Mouse (Mus musculus) forebrain, postnatal 0 days (tissue): ENCODE results near the gene Olfr693. TPM values are rescaled to one million over a fixed set of nuclear protein-coding genes. Genes with fewer than 3 reads are reported as not detected.

Experiments used
- ATAC-seq: fragments of 200-750 bp; cut with Nextera tagmentation; 2 replicates; pipeline ENCODE4 v1.8.0; 2017; ENCODE audit warnings: mild to moderate bottlenecking, moderate library complexity
- DNase-seq: peaks from one replicate; pipeline ENCODE4 v3.0.0-alpha.2; 2015
- H3K27ac ChIP-seq: fragments of 300-500 bp; sonication (generic); 2 replicates; pipeline ENCODE4 v1.5.1; 2014; ENCODE audit warnings: low read depth, mild to moderate bottlenecking, antibody characterized with exemption, low read length, moderate library complexity, mixed read lengths
- H3K27me3 ChIP-seq: fragments of 300-500 bp; sonication (generic); 2 replicates; pipeline ENCODE4 v1.6.1; 2014; ENCODE audit warnings: mild to moderate bottlenecking, low read length, mixed read lengths; ENCODE audit not compliant: insufficient read depth
- H3K36me3 ChIP-seq: fragments of 300-500 bp; sonication (generic); 2 replicates; pipeline ENCODE4 v1.6.1; 2014; ENCODE audit warnings: mild to moderate bottlenecking, moderate library complexity; ENCODE audit not compliant: insufficient read depth
- H3K4me1 ChIP-seq: fragments of 300-500 bp; sonication (generic); 2 replicates; pipeline ENCODE4 v1.6.1; 2014; ENCODE audit warnings: antibody characterized with exemption; ENCODE audit not compliant: insufficient read depth
- H3K4me2 ChIP-seq: fragments of 300-500 bp; sonication (generic); 2 replicates; pipeline ENCODE4 v1.6.1; 2014; ENCODE audit warnings: low read depth, mild to moderate bottlenecking, moderate library complexity
- H3K4me3 ChIP-seq: fragments of 300-500 bp; sonication (generic); 2 replicates; pipeline ENCODE4 v1.5.1; 2014; ENCODE audit warnings: low read depth, low read length, mixed read lengths
- H3K9ac ChIP-seq: fragments of 300-500 bp; sonication (generic); 2 replicates; pipeline ENCODE4 v1.6.1; 2014; ENCODE audit warnings: mild to moderate bottlenecking
- H3K9me3 ChIP-seq: fragments of 300-500 bp; sonication (generic); 2 replicates; pipeline ENCODE4 v1.6.1; 2016; ENCODE audit warnings: low read length
- CTCF ChIP-seq: sonication (generic); IDR thresholded peaks from 2 replicates; pipeline ENCODE4 v1.5.1; 2016; ENCODE audit warnings: antibody characterized with exemption, control low read depth, low read depth
- WGBS: fragments of 180-500 bp; shearing (Covaris S2); extraction: QIAGEN DNeasy Blood & Tissue Kit; methylation state at CpG from one replicate; pipeline ENCODE4 v1.1.7; 2014; 5-methylcytosine and 5-hydroxymethylcytosine counted together
- polyA plus RNA-seq: library from polyadenylated mRNA; unstranded; fragments of >200 nt; fragmentation: Nextera tagmentation; extraction: Ambion mirVana; gene quantifications from 2 replicates; pipeline ENCODE4 v1.2.1, GENCODE M21; 2015
- total RNA-seq: library from RNA; depleted of rRNA; stranded (reverse); fragments of >200 nt; gene quantifications from 2 replicates; pipeline ENCODE4 v1.2.3, GENCODE M21; 2014; rRNA removed

Olfr693 gene
- total and polyA plus RNA-seq, 2 experiments from 2014 or later: not detected

DNA sequence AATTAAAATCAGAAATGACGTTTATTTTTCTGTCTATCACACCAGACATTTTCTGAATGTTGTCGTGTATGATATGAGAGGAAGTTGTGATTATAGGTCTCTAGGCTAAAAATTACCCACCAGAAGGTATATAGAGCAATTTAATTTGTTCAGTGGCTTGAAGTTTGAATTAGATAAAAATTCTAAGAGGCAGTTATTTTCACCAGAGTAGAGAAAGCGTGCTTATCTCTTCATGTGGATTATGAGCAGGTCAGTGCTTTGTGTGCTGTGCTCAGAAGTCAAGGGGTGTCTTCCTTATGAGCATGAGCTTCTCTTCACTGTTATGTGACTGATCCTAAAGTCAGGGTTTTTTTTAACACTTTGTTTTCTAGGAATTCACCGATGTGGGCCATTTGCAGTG lies 44.8 kb downstream of the Olfr693 start:
- no peak for ATAC-seq
- H3K4me2 ChIP-seq: no peak overlapping the region
- TF ChIP-seq CTCF: no peak

More for the DNA sequence above, 44.8 kb downstream of the Olfr693 start:
- no peak for DNase-seq
- no peaks in the 10 kb centered on the region for H3K4me1 ChIP-seq
- no peak overlapping the region for H3K4me3 ChIP-seq
- 83% methylated on average over 4 of the region's 4 CpGs for WGBS
- H3K27me3 ChIP-seq: no peaks in the 10 kb centered on the region
- H3K9ac ChIP-seq: no peak overlapping the region
- no peaks in the 10 kb centered on the region for H3K36me3 ChIP-seq
- no peak overlapping the region for H3K27ac ChIP-seq
- no peaks in the 10 kb centered on the region for H3K9me3 ChIP-seq

Other genes starting within 250 kb of the Olfr693 start
- gene Olfr694, start 11.2 kb upstream of the Olfr693 start, total RNA-seq: not detected in 2 replicates
- gene Olfr694, start 11.2 kb upstream of the Olfr693 start, polyA plus RNA-seq: not detected in 2 replicates
- not detected in 2 replicates for gene Olfr695, start 35.8 kb upstream of the Olfr693 start, total RNA-seq
- gene Olfr695, start 35.8 kb upstream of the Olfr693 start, polyA plus RNA-seq: not detected in 2 replicates
- gene Olfr697, start 61.9 kb upstream of the Olfr693 start, total RNA-seq: not detected in 2 replicates
- not detected in 2 replicates for gene Olfr697, start 61.9 kb upstream of the Olfr693 start, polyA plus RNA-seq
- gene Olfr698, start 74.8 kb upstream of the Olfr693 start, total RNA-seq: not detected in 2 replicates
- gene Olfr698, start 74.8 kb upstream of the Olfr693 start, polyA plus RNA-seq: not detected in 2 replicates
- gene Olfr699, start 112.6 kb upstream of the Olfr693 start, total RNA-seq: not detected in 2 replicates
- gene Olfr699, start 112.6 kb upstream of the Olfr693 start, polyA plus RNA-seq: not detected in 2 replicates
- gene Olfr700, start 128.2 kb upstream of the Olfr693 start, total RNA-seq: not detected in 2 replicates
- not detected in 2 replicates for gene Olfr700, start 128.2 kb upstream of the Olfr693 start, polyA plus RNA-seq
- gene Olfr701, start 133.5 kb upstream of the Olfr693 start, total RNA-seq: not detected in 2 replicates
- not detected in 2 replicates for gene Olfr701, start 133.5 kb upstream of the Olfr693 start, polyA plus RNA-seq
- not detected in 2 replicates for gene Olfr702, start 153.3 kb upstream of the Olfr693 start, total RNA-seq
- not detected in 2 replicates for gene Olfr702, start 153.3 kb upstream of the Olfr693 start, polyA plus RNA-seq
- not detected in 2 replicates for gene Olfr703, start 162.8 kb upstream of the Olfr693 start, total RNA-seq
- not detected in 2 replicates for gene Olfr703, start 162.8 kb upstream of the Olfr693 start, polyA plus RNA-seq
- gene Olfr704, start 182.6 kb upstream of the Olfr693 start, total RNA-seq: not detected in 2 replicates
- not detected in 2 replicates for gene Olfr704, start 182.6 kb upstream of the Olfr693 start, polyA plus RNA-seq
- gene Olfr705, start 196.3 kb upstream of the Olfr693 start, total RNA-seq: not detected in 2 replicates
- not detected in 2 replicates for gene Olfr705, start 196.3 kb upstream of the Olfr693 start, polyA plus RNA-seq
- not detected in 2 replicates for gene Olfr706, start 207.6 kb upstream of the Olfr693 start, total RNA-seq
- not detected in 2 replicates for gene Olfr706, start 207.6 kb upstream of the Olfr693 start, polyA plus RNA-seq
- gene Olfr707, start 220.7 kb upstream of the Olfr693 start, total RNA-seq: not detected in 2 replicates
- gene Olfr707, start 220.7 kb upstream of the Olfr693 start, polyA plus RNA-seq: not detected in 2 replicates
- not detected in 2 replicates for gene Olfr1532-ps1, start 227.4 kb upstream of the Olfr693 start, total RNA-seq
- not detected in 2 replicates for gene Olfr1532-ps1, start 227.4 kb upstream of the Olfr693 start, polyA plus RNA-seq